Mouse (Mus musculus) limb, embryonic 15.5 days (tissue): Measurements from ENCODE around the gene Epb41. TPM values are rescaled to one million over a fixed set of nuclear protein-coding genes. Genes with fewer than 3 reads are reported as not detected.
A peak's percentile ranks its signal among the peaks of the same experiment; 100 is the strongest.

ENCODE experiments used
- ATAC-seq: fragments of 200-750 bp; cut with Nextera tagmentation; 2 replicates; pipeline ENCODE4 v1.8.0; 2017; ENCODE audit warnings: low read depth, moderate TSS enrichment; ENCODE audit not compliant: insufficient number of reproducible peaks, low FRiP score, low TSS enrichment
- H3K27ac ChIP-seq: fragments of 300-500 bp; sonication (generic); 2 replicates; pipeline ENCODE4 v1.5.1; 2015; ENCODE audit warnings: moderate library complexity, mild to moderate bottlenecking, inconsistent platforms
- H3K27me3 ChIP-seq: fragments of 300-500 bp; sonication (generic); 2 replicates; pipeline ENCODE4 v1.6.1; 2015; ENCODE audit warnings: inconsistent platforms
- H3K36me3 ChIP-seq: fragments of 300-500 bp; sonication (generic); 2 replicates; pipeline ENCODE4 v1.6.1; 2015; ENCODE audit warnings: inconsistent platforms
- H3K4me1 ChIP-seq: fragments of 300-500 bp; sonication (generic); 2 replicates; pipeline ENCODE4 v1.6.1; 2015; ENCODE audit warnings: inconsistent platforms
- H3K4me2 ChIP-seq: fragments of 300-500 bp; sonication (generic); 2 replicates; pipeline ENCODE4 v1.6.1; 2015; ENCODE audit warnings: mild to moderate bottlenecking, inconsistent platforms
- H3K4me3 ChIP-seq: fragments of 300-500 bp; sonication (generic); 2 replicates; pipeline ENCODE4 v1.5.1; 2015; ENCODE audit warnings: mild to moderate bottlenecking, inconsistent platforms
- H3K9ac ChIP-seq: fragments of 300-500 bp; sonication (generic); 2 replicates; pipeline ENCODE4 v1.6.1; 2015; ENCODE audit warnings: inconsistent platforms
- H3K9me3 ChIP-seq: fragments of 300-500 bp; sonication (generic); 2 replicates; pipeline ENCODE4 v1.6.1; 2016; ENCODE audit warnings: inconsistent platforms
- WGBS: fragments of 180-500 bp; shearing (Covaris S2); methylation state at CpG from one replicate; pipeline ENCODE4 v1.1.7; 2015; 5-methylcytosine and 5-hydroxymethylcytosine counted together
- polyA plus RNA-seq: library from polyadenylated mRNA; unstranded; fragments of >200 nt; fragmentation: Nextera tagmentation; extraction: Ambion mirVana; gene quantifications from 2 replicates; pipeline ENCODE4 v1.2.1, GENCODE M21; 2015

Gene Epb41
- polyA plus RNA-seq, 1 experiment from 2014 or later = 59.8 TPM

- Histone ChIP-seq H3K4me1 (no peaks in the 10 kb centered on the region), H3K4me2 (no peak overlapping the region), H3K27ac (no peak overlapping the region), H3K9ac (no peak overlapping the region), H3K9me3 (no peaks in the 10 kb centered on the region), H3K36me3 (no peaks in the 10 kb centered on the region), H3K4me3 (no peak overlapping the region), H3K27me3 (no peaks in the 10 kb centered on the region)
- ATAC-seq = no peak
- WGBS = 77% methylated on average over 6 of the region's 6 CpGs
Measured at GRCm38 (mm10) chr4:132093136-132093535, 18.0 kb upstream of the Epb41 start.

GRCm38 (mm10) chr4:132088921-132089320, 13.8 kb upstream of the Epb41 start:
- Histone ChIP-seq H3K4me1 (no peaks in the 10 kb centered on the region), H3K36me3 (no peaks in the 10 kb centered on the region), H3K27ac (no peak overlapping the region), H3K4me2 (no peak overlapping the region), H3K9me3 (no peaks in the 10 kb centered on the region), H3K27me3 (no peaks in the 10 kb centered on the region), H3K9ac (no peak overlapping the region), H3K4me3 (no peak overlapping the region)
- 15% methylated on average over 7 of the region's 7 CpGs for WGBS
- peak; percentile 44; the same call in 1 of the 2 replicates for ATAC-seq

- ATAC-seq = no peak
- Histone ChIP-seq H3K4me3 (no peak overlapping the region), H3K27ac (no peak overlapping the region), H3K4me2 (no peak overlapping the region), H3K36me3 (no peaks in the 10 kb centered on the region), H3K27me3 (no peaks in the 10 kb centered on the region), H3K4me1 (no peaks in the 10 kb centered on the region), H3K9me3 (no peaks in the 10 kb centered on the region), H3K9ac (no peak overlapping the region)
- WGBS = 83% methylated on average over 7 of the region's 7 CpGs
Measured at GRCm38 (mm10) chr4:132085114-132085513, 10.0 kb upstream of the Epb41 start.

GRCm38 (mm10) chr4:132080492-132080983, 5.4 kb upstream of the Epb41 start:
- Histone ChIP-seq H3K36me3 (no peaks in the 10 kb centered on the region), H3K4me2 (no peak overlapping the region), H3K4me1 (peaks cover 13% of the 10 kb centered on the region), H3K4me3 (no peak overlapping the region), H3K27me3 (no peaks in the 10 kb centered on the region), H3K27ac (no peak overlapping the region), H3K9me3 (no peaks in the 10 kb centered on the region), H3K9ac (no peak overlapping the region)
- no peak for ATAC-seq
- WGBS = 59% methylated on average over 4 of the region's 4 CpGs

GRCm38 (mm10) chr4:132079555-132080275, 4.6 kb upstream of the Epb41 start:
- no peak for ATAC-seq
- Histone ChIP-seq H3K4me2 (0 out of 2 replicates have a peak overlapping the region, but pooled peaks have one; percentile 19), H3K27ac (no peak overlapping the region), H3K4me3 (no peak overlapping the region), H3K9ac (no peak overlapping the region), H3K9me3 (no peaks in the 10 kb centered on the region), H3K4me1 (peaks cover 17% of the 10 kb centered on the region), H3K36me3 (no peaks in the 10 kb centered on the region), H3K27me3 (no peaks in the 10 kb centered on the region)
- WGBS = 14% methylated on average over 19 of the region's 19 CpGs

GRCm38 (mm10) chr4:132078296-132078714, 3.2 kb upstream of the Epb41 start:
- 58% methylated on average over 7 of the region's 7 CpGs for WGBS
- H3K27ac ChIP-seq = no peak overlapping the region
- H3K36me3 ChIP-seq = no peaks in the 10 kb centered on the region

GRCm38 (mm10) chr4:132077445-132077844, 2.3 kb upstream of the Epb41 start:
- no peaks in the 10 kb centered on the region for H3K27me3 ChIP-seq
- no peaks in the 10 kb centered on the region for H3K36me3 ChIP-seq
- no peak for ATAC-seq
- no peak overlapping the region for H3K4me3 ChIP-seq
- no peak overlapping the region for H3K4me2 ChIP-seq
- no peaks in the 10 kb centered on the region for H3K9me3 ChIP-seq
- H3K4me1 ChIP-seq = peaks cover 27% of the 10 kb centered on the region
- 61% methylated on average over 7 of the region's 7 CpGs for WGBS
- no peak overlapping the region for H3K9ac ChIP-seq
- H3K27ac ChIP-seq = no peak overlapping the region

More at GRCm38 (mm10) chr4:132078296-132078714, 3.2 kb upstream of the Epb41 start:
- H3K9ac ChIP-seq = no peak overlapping the region
- no peaks in the 10 kb centered on the region for H3K27me3 ChIP-seq
- H3K9me3 ChIP-seq = no peaks in the 10 kb centered on the region
- H3K4me3 ChIP-seq = no peak overlapping the region
- H3K4me2 ChIP-seq = no peak overlapping the region
- no peak for ATAC-seq
- H3K4me1 ChIP-seq = peaks cover 22% of the 10 kb centered on the region

- Histone ChIP-seq H3K4me3 (no peak overlapping the region), H3K4me1 (peaks cover 27% of the 10 kb centered on the region), H3K9ac (no peak overlapping the region), H3K9me3 (no peaks in the 10 kb centered on the region), H3K27me3 (no peaks in the 10 kb centered on the region), H3K36me3 (no peaks in the 10 kb centered on the region), H3K27ac (no peak overlapping the region), H3K4me2 (no peak overlapping the region)
- ATAC-seq = no peak
- 28% methylated on average over 20 of the region's 20 CpGs for WGBS
Measured at GRCm38 (mm10) chr4:132076480-132077405, 1.6 kb upstream of the Epb41 start.

- Histone ChIP-seq H3K4me3 (peak overlapping the region; percentile 72; the same call in 1 of the 2 replicates), H3K27ac (0 out of 2 replicates have a peak overlapping the region, but pooled peaks have one; percentile 5)
Measured at GRCm38 (mm10) chr4:132075796-132076195, 675 bp upstream of the Epb41 start.

GRCm38 (mm10) chr4:132074077-132074932, 816 bp downstream of the Epb41 start, which contains the start of gene Gm10300:
Gm10300 (plus strand) TSS chr4:132074697.
- Histone ChIP-seq H3K27ac (peak within 1 kb of the TSS; percentile 51), H3K27me3 (no peaks in the 10 kb centered on the region), H3K9me3 (no peaks in the 10 kb centered on the region), H3K4me3 (peak within 1 kb of the TSS; percentile 72), H3K9ac (peak within 1 kb of the TSS; percentile 61), H3K4me2 (peak within 1 kb of the TSS; percentile 99), H3K4me1 (peaks cover 24% of the 10 kb centered on the region), H3K36me3 (no peaks in the 10 kb centered on the region)
- ATAC-seq = peak; percentile 30; the same call in 1 of the 2 replicates
- WGBS = under 1% methylated on average over 42 of the region's 42 CpGs

More at GRCm38 (mm10) chr4:132075796-132076195, 675 bp upstream of the Epb41 start:
- 53% methylated on average over 1 of the region's 1 CpGs for WGBS
- Histone ChIP-seq H3K4me1 (peaks cover 27% of the 10 kb centered on the region), H3K36me3 (no peaks in the 10 kb centered on the region), H3K9ac (no peak overlapping the region), H3K27me3 (no peaks in the 10 kb centered on the region), H3K4me2 (peak overlapping the region; percentile 99), H3K9me3 (no peaks in the 10 kb centered on the region)
- no peak for ATAC-seq

- Histone ChIP-seq H3K9me3 (no peaks in the 10 kb centered on the region), H3K27me3 (no peaks in the 10 kb centered on the region), H3K4me2 (no peak overlapping the region), H3K4me3 (no peak overlapping the region), H3K36me3 (no peaks in the 10 kb centered on the region), H3K4me1 (peaks cover 23% of the 10 kb centered on the region), H3K27ac (no peak overlapping the region), H3K9ac (no peak overlapping the region)
- ATAC-seq = no peak
- WGBS = 72% methylated on average over 6 of the region's 6 CpGs
Measured at GRCm38 (mm10) chr4:132072946-132073345, 2.2 kb downstream of the Epb41 start.
